Mouse (Mus musculus) E14TG2a.4 (cell line): ENCODE results near the gene Col23a1.

Source experiments
- H3K27me3 ChIP-seq: 2 replicates; pipeline ENCODE4 v1.6.1; 2014; ENCODE audit warnings: low read length, control low read depth; ENCODE audit not compliant: insufficient read depth
- H3K36me3 ChIP-seq: 2 replicates; pipeline ENCODE4 v1.6.1; 2014; ENCODE audit warnings: low read length, control low read depth; ENCODE audit not compliant: insufficient read depth
- H3K4me1 ChIP-seq: replicated peaks from 2 replicates; pipeline ENCODE4 v1.6.1; 2014; ENCODE audit warnings: low read depth, low read length, control low read depth
- H3K4me3 ChIP-seq: replicated peaks from 2 replicates; pipeline ENCODE4 v1.5.1; 2014; ENCODE audit warnings: mild to moderate bottlenecking, low read length
- H3K9me3 ChIP-seq: 2 replicates; pipeline ENCODE4 v1.6.1; 2014; ENCODE audit warnings: low read length, control low read depth
- CTCF ChIP-seq: conservative IDR thresholded peaks from 2 replicates; pipeline ENCODE4 v1.5.1; 2014; ENCODE audit warnings: low read length
- NANOG ChIP-seq: IDR thresholded peaks from 2 replicates; pipeline ENCODE4 v1.6.1; 2014; ENCODE audit warnings: borderline replicate concordance, low read length, mixed read lengths
- POU5F1 ChIP-seq: IDR thresholded peaks from 2 replicates; pipeline ENCODE4 v1.6.1; 2014; ENCODE audit warnings: low read length, borderline replicate concordance

Gene Col23a1

DNA sequence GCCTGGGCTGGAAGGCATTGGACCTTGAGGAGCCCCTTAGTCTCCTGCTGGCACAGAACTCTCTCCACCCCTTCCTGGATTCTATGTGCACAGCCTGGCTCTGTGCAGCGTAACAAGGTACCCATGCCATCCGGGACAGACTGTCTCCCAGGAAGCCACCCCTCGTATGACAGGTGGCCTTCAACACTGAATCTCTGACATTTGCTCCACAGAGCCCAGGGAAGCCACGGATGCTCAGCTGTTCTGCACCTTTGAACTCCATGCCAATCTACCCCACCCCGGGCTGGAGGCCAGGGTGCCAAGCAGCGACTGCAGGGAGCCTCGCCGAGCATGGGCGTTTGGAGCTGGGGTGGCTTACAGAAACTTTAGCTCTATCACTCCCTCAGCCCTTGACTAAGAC is 164.0 kb downstream of the Col23a1 start:
- no peaks in the 10 kb centered on the region for H3K4me1 ChIP-seq
- H3K36me3 ChIP-seq = no peaks in the 10 kb centered on the region
- TF ChIP-seq POU5F1 (no peak), CTCF (no peak), NANOG (no peak)
- no peaks in the 10 kb centered on the region for H3K27me3 ChIP-seq
- H3K9me3 ChIP-seq = peaks cover 30% of the 10 kb centered on the region
- H3K4me3 ChIP-seq = no peak overlapping the region

DNA sequence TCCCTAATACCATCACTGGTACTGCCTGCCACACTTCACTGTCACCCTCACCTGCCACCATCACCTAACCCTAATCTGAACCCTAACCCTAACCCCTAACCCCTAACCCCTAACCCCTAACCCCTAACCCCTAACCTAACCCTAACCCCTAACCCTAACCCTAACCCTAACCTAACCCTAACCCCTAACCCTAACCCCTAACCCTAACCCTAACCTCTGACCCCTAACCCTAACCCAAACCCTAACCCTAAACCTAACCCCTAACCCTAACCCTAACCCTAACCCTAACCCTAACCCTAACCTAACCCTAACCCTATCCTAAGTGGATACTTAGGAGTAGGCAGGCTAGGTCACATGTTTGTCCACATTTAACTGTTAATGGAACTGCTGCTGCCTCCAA is 165.8 kb downstream of the Col23a1 start:
- TF ChIP-seq CTCF (no peak), POU5F1 (no peak), NANOG (no peak)
- Histone ChIP-seq H3K4me3 (no peak overlapping the region), H3K9me3 (peaks cover 31% of the 10 kb centered on the region), H3K36me3 (no peaks in the 10 kb centered on the region), H3K4me1 (no peaks in the 10 kb centered on the region), H3K27me3 (no peaks in the 10 kb centered on the region)

DNA sequence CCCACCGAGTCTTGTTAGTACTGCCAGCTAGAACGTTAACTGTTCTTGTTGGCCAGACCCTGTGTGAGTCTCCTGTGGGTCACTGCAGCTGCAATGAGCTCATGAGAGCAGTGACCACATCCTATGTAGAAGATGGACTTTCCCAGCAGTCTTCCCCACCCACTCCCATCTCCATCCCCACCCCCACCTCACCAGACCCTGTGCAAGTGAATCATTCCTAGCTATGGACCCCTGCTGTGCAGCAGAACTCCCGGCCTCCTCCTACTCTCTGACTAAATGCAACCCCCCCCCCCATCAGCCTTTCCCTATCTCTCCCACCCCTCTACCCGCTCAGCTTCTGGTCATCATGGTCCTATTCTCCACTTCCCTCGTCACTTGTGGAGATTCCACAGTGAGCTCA is 167.9 kb downstream of the Col23a1 start:
- no peaks in the 10 kb centered on the region for H3K4me1 ChIP-seq
- H3K27me3 ChIP-seq = no peaks in the 10 kb centered on the region
- peaks cover 37% of the 10 kb centered on the region for H3K9me3 ChIP-seq
- H3K4me3 ChIP-seq = no peak overlapping the region
- no peaks in the 10 kb centered on the region for H3K36me3 ChIP-seq
- no peak for TF ChIP-seq NANOG
- no peak for TF ChIP-seq POU5F1

DNA sequence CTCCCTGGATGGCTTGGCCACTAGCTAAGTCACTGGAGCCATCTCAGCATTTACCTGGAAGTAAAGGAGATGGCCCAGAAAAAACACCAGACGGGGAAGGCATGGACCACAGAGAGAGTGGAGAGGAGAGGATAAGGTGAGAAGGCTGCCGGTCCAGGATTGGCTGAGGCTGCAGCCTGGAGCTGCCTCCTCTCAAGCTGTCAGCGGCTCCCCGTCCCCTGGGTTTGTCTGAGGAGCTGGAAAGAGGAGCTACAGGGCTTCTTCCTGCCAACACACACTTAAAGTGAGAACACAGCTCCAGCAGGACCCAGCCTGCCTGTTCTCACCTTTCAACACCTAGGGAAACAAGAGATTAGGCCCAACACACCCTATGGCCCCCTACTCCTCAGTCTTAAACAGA is 168.9 kb downstream of the Col23a1 start:
- peaks cover 37% of the 10 kb centered on the region for H3K9me3 ChIP-seq
- no peaks in the 10 kb centered on the region for H3K36me3 ChIP-seq
- no peaks in the 10 kb centered on the region for H3K4me1 ChIP-seq
- TF ChIP-seq CTCF = no peak
- no peak for TF ChIP-seq NANOG
- TF ChIP-seq POU5F1 = no peak
- no peaks in the 10 kb centered on the region for H3K27me3 ChIP-seq
- no peak overlapping the region for H3K4me3 ChIP-seq

DNA sequence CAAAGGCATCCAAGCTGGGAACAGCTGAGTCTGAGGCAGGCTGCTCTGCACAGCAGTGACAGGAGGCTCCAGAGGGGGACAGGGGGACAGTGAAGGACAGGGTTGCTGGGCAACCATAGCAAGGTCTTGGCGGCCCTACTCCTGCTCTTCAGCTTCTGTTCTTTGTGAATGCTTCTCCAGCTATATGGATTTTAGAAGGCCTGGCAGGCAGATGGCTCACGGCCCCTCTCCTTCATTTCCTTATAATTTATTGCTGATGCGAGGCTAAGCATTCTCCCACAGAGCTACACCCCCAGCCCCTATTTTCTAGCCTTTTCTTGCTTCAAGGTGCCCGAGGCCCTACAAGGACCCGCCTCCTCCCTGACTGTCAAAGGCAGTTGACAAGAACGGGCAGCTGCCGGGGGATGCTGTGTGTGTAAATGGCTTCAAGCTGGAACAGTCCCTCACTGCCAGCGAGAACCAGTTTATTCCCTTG is 169.9 kb downstream of the Col23a1 start:
- Histone ChIP-seq H3K36me3 (no peaks in the 10 kb centered on the region), H3K4me1 (no peaks in the 10 kb centered on the region), H3K9me3 (peaks cover 34% of the 10 kb centered on the region), H3K27me3 (no peaks in the 10 kb centered on the region), H3K4me3 (no peak overlapping the region)
- no peak for TF ChIP-seq POU5F1
- no peak for TF ChIP-seq CTCF
- no peak for TF ChIP-seq NANOG

DNA sequence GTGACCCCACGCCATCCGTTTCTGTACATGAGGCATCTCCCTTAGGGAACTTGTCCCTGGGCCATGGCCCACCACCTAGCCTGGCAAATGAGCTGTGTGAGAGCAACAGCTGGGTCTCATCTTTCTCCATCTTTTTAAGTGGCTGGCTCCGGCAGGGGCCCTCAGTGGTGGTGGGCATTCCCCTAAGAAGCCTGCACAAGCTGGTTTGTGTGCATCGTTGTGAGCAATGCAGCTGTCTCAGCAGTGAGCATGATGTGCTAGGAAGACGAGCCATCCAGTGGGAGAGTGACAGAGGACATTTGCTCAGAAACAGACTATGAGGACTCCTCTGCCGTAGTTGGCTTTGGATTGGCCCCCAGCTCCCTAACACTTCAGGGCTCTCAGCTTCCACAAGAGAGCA is 179.0 kb downstream of the Col23a1 start:
- no peaks in the 10 kb centered on the region for H3K27me3 ChIP-seq
- H3K36me3 ChIP-seq = no peaks in the 10 kb centered on the region
- TF ChIP-seq CTCF (no peak), NANOG (no peak), POU5F1 (no peak)
- no peak overlapping the region for H3K4me3 ChIP-seq
- no peaks in the 10 kb centered on the region for H3K9me3 ChIP-seq
- H3K4me1 ChIP-seq = peaks cover 25% of the 10 kb centered on the region

DNA sequence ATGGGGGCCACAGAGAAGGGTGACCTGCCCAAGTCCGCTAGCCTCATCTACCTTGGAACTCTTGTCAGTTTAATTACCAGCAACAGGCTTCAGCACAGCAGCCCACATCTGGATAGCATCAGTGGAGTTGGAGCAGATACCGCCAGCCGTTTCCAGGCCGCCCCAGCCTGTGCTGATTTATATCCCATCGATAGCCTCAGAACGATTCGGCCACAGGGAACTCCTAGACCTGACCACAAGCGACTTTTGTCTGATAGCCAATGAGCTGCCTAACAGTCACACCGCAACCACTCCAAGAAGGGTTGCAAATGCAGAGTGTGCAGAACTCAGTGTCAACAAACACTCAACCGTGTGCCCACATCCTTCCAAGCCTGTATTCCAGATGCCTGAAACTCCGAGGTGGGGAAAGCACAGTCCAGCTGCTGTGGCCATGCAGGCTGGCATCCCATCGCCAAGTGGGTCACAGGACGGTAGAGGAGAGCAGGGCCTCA is 179.7 kb downstream of the Col23a1 start:
- no peaks in the 10 kb centered on the region for H3K36me3 ChIP-seq
- H3K4me1 ChIP-seq = peaks cover 25% of the 10 kb centered on the region
- H3K27me3 ChIP-seq = no peaks in the 10 kb centered on the region
- no peaks in the 10 kb centered on the region for H3K9me3 ChIP-seq
- TF ChIP-seq NANOG = no peak
- TF ChIP-seq POU5F1 = no peak
- TF ChIP-seq CTCF = no peak
- H3K4me3 ChIP-seq = no peak overlapping the region

DNA sequence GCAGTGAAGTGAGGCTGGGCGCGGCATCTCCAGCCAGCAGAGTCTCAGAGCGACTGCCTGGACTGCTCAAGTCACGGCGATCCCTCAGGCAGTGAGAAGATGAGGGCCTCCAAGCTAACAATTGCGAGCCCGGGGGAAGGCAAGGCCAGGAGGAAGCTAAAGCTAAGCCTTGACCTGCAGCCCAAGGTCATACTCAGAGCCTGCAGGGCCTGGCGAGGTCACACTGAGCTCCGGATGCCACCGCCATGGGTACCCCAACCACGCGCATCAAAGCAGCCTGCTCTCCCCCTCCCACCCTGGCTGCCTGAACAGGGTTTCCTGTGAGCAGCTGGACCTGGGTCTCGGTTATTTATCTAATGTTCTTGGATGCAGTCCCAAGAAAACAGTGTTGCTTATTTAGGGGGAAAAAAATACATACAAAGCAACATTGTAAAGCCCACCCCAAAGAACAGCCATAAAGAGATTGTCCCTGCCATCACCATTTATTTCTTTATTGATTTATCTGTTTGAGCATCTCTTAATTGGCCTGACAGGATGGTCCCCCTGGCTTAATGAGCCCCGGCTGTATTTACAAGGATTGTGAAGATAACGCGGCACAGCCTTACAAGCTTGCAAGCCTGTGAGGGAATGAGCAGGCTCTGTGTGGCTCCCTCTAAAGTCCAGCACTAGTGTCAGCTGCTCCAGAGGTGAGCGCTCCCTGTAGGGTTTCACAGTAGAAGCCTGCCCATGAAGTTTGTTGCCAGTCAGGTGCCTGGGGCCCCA is 180.8 kb downstream of the Col23a1 start:
- Histone ChIP-seq H3K36me3 (no peaks in the 10 kb centered on the region), H3K27me3 (no peaks in the 10 kb centered on the region)

DNA sequence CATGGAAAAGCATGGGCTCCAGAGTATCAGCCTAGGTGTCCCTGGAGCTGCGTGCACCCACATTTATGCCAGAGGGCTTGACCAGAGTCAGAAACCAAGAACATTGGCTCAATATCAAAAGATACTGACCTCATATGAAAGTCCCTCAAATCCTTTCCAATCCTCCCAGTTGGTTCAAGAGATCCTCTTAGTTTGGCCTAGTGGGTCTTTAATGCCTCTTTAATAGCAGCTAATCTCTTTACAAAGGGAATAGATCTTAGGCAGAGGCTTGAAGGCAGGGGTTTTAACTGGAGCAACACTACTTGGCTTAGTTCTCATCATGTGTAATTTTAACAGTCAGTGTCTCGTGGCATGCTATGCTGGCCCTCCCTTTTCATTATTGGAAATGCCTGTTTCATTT is 184.0 kb downstream of the Col23a1 start:
- Histone ChIP-seq H3K4me3 (no peak overlapping the region), H3K36me3 (no peaks in the 10 kb centered on the region), H3K9me3 (no peaks in the 10 kb centered on the region), H3K4me1 (peaks cover 25% of the 10 kb centered on the region), H3K27me3 (no peaks in the 10 kb centered on the region)
- no peak for TF ChIP-seq CTCF
- no peak for TF ChIP-seq POU5F1
- TF ChIP-seq NANOG = no peak

More for the DNA sequence above, 180.8 kb downstream of the Col23a1 start:
- Histone ChIP-seq H3K4me3 (peak overlapping the region; percentile 51), H3K9me3 (no peaks in the 10 kb centered on the region), H3K4me1 (peaks cover 25% of the 10 kb centered on the region)
- TF ChIP-seq NANOG (no peak), CTCF (no peak), POU5F1 (no peak)
